Mouse (Mus musculus) left cerebral cortex, postnatal 10 days (tissue): ENCODE measurements at regions not wholly inside any gene's neighbourhood (a gene's known extent, or its start where the extent isn't known, plus 50 kb on each side); places are given as distances from the start of the nearest gene placed in this dataset.

Source experiments
- DNase-seq, 2 experiments: peaks; one replicate each; pipeline ENCODE4 v3.0.0; 2021 to 2022; ENCODE audit warnings: low spot score in 2 of 2, mixed read lengths in 1 of 2; ENCODE audit errors: extremely low spot score in 1 of 2
- intact Hi-C: fragments of 180-260 bp; cut with DNase I; formaldehyde crosslinking; loops from one replicate; pipeline ENCODE4 v1.15.1; 2025

DNA sequence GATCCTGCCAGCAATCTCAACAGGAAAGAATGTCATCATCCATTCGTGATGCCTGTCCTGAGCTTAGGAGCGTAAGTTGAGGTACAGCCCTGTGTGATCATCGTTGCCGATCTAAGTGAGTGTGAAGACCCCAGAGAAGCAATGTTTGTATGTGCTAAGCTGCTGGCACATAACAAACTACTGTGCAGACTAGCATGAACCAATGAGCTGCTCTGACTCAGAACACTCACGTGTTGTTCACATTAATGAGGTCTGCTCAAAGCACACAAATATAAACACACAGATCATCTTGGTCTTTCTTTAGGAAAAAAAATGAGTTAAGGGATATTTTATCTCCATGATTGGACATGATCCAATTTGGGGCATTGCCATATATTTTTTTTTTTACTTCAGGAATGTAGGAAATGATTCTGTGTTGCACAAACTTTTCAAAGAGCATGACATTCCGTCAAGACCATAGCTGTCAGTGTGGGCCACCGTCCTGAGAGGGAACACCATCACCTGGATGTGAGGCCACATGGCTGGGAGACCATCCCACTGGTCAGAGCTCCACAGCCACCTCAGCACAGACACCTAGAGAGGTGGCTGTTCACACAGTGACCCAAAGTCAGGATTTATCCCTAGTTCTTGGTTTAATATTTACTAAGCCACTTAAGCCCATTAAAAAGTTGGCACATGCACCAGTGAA, 121.2 kb upstream of the Il12b start:
- DNase-seq: no peak
- intact Hi-C loops: no loop called here

DNA sequence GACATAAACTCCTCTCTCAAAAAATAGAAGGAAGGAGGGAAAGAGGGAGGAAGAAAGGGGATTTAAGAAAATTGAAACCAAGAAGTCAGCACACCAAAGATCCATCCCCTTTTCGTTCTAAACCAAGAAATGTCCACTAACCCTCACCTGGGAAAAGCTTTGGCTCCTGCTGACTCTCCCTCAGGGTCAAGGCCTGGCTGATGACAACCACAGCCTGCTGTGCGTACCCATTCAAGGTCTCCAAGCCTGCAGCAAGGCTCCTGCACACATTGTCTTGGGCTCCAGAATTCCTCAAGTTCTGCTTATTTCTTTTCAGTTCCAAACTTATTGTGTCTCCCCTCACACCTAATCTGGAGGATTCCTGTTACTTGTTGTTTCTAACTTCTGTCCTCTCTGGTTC, 113.9 kb upstream of the Il12b start:
- DNase-seq: no peak
- intact Hi-C loops: no loop called here

DNA sequence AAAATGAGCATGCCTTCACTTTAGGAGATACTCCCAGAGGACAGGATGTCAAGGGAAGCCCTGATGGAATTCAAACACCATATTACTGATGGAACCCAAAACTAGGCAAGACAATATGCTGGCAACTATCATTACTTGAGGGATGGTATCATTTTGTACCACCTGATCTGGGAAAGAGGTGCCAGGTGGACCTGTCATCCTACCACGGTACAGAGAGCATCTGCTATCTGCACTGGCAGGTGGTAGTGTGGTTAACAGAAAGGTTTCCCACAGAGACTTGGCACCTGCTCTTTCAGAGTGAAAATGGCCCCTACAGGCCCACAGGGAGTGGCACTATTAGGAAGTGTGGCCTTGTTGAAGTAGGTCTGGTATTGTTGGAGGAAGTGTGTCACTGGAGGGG, 111.0 kb upstream of the Il12b start:
- intact Hi-C loops: no loop called here
- no peak for DNase-seq

DNA sequence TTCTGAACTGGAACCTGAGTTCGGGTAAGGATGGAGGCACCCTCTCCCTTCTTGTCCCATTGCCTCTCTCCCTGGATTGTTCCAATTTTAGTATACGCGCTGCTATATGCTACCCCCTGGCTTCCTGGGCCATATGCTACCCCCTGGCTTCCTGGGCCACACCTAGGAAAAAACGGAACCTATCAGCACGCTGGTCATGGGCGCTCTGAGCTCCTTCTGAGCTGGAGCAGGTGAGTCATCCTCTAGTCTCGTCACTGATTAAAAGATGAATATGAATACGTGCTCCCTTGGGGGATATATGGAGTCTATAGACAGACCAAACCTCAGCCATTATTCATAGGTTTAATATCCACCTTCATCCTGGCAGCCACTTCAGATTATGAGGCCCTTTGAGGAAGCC, 96.1 kb upstream of the Il12b start:
- no peak for DNase-seq
- intact Hi-C loops: no loop called here

DNA sequence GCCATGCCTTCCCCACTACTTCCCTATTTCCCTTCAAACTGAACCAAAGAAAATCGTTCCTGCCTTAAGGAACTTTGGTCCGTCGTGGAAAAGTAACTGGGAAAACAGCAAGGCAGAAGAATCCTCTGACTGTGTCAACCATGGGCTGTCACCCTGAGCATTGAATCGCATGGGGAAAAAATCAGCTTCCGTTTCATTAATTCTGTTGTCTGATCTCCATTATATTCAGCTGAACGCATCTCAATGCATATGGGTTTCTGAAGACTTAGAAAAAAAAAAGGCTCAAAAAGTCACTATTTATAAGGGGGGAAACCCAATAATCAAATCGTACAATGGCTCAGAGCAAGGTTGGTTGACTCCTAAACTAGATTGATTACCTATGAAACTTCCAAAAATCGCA, 83.8 kb upstream of the Il12b start:
- intact Hi-C loops: no loop called here
- no peak for DNase-seq

DNA sequence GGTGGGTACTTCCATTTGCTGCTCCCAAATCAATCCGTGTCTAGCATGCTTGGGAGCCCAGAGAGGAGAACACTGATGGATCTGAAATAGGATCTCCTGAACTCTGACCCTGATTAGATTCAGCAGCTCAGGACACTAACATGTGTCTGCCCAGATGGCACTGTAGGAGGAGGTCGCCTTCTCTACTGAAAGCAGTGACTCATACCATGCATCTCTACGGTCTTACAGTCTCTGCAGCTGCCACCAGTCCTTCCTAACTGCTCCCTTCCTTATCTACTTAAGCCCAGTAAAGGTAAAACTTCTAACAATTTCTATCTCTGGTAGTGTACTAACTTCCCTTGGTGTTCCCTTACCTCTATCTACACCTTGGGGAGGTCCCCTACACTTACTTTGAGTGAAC, 80.7 kb upstream of the Il12b start:
- no peak for DNase-seq
- intact Hi-C loops: no loop called here

DNA sequence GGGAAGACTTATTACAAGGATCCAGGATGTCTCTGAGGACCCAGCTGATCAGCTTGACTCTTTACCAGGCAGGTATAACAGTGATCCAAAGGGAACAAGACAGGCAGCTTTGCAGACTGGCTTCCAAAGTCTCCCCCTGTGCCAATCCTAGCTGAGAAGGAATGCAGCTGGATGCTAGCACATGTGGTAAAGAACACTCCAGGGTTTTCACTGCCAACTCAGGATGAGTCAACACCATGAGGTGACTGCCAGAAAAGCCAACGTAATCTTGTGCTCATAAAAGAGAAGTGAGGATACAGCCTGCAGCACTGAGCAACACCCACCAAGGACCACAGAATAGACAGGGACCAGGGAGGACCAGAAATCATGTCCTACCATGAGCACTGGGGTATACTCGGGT, 76.5 kb upstream of the Il12b start:
- intact Hi-C loops: no loop called here
- DNase-seq: no peak

DNA sequence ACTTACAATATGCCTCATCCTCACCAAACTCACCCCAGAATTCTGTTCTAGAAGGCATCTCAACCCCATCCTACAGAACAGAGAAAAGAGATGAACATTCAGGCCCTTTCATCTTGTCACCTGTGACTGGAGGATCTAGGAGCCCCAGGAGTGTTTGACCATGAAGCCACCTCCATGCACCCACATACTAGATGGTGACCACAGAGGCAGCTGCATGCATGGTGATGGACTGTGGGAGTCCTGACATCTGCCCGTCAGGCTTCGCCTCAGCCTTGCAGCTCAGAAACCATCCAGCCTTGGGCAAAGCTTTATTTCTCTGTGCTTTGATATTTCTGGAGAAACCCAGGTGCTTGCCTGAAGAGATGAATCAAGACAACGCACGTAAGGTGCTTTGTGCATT, 74.8 kb upstream of the Il12b start:
- DNase-seq: no peak
- intact Hi-C loops: no loop called here

DNA sequence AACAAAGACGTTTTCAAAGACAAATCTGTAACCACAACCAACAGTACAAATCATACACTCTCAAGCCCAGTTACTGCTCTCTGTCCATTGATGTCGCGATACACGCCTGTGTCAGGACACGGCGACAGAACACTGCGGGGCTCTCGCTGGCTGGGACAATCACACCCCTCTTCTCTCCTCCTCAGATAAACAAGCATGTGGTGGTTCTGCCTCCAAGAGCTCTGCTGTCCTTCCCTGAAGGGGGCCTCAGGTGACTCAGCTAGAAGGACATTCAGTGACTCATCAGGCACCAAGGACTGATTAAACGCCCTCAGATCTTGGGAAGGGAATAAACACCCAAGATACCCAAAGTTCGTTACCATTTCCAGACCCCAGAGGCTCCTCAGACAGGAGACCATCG, 74.3 kb upstream of the Il12b start:
- DNase-seq: no peak
- intact Hi-C loops: no loop called here

DNA sequence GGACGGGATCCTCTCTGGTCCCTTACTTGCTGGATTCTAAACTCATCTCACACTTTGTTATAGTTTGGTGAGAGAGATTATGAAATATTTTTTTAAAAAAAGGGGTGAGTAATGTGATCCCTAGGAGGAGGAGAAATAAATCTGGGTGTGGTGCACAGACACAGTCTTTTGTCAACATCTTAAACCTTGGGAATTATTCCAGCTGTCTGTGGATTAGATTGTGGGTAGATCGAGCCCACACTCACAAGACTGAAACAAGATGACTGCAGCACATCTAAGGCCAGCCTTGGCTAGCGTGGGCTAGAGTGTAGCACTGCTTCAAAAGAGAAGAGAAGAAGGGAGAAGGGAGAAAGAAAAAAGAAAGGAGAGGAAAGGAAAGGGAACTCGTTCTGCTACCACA, 70.4 kb upstream of the Il12b start:
- intact Hi-C loops: no loop called here
- DNase-seq: no peak

DNA sequence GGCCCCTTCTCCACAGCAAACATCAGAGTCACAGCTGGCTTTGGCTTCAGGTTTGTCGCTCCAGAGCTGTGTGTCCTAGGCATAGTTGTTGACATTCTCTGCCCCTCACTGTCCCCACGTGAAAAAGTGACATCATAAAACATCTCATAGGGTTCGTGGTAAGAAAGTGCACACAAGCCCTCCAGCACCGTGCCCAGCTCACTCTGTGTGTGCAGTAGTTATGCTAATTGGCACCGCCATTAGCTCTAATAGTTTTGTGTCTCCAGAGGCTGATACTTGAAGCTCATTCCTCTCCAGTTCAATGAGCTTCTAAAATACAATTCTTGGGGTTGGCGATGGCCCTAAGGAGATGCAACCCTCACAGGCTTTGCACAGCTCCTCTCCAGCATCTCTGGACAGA, 69.4 kb upstream of the Il12b start:
- intact Hi-C loops: loop anchor here (2.0 kb wide), 1 partner anchor 494 kb away; no protein-coding TSS in a partner anchor
- no peak for DNase-seq

DNA sequence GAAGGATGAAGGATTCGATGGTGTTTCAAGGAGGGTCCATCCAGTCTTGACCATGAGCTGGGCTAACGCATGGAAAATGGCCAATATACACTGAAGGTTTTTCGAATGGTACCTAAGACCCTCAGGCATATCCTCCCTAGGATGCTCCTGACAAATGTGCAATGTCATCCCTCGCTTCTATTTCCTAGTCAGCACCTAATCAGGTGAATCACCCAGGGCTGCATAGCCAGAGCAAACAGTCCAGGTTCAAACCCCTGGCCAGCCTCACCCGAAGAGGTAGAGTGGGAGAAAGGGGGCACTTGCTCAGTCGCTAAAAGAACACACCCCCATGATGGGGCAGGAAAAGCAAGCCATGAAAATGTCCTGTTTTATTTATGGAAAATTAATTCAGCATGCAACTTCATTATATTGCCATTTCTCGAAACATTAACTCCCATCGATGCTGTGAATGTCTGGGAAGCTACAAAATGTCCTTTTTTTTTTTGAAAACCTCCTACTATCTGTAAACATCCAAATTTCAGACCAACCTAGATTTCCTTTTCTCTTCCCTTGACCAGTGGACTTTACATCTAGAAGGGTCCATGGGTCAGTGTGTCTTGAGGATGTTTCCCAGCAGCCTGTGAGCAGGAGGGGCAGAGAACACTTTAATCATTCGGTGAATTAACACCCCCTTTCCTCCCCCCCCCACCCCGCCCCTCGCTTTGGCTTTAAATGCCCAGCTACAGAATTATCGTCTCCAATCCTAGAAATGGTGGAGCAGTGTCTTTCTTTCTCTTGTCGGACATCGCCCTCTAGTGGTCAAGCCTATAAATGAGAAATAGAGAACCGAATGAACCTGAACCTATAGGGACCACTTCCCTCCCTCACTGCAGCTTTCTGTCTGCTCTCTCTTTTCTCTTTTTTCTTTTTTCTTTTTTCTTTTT, 68.8 kb upstream of the Il12b start:
- intact Hi-C loops: loop anchor here (1.0 to 2.0 kb wide), 2 partner anchors 494 to 564 kb away; no protein-coding TSS in a partner anchor
- peak; percentile 51 to 83 for DNase-seq

DNA sequence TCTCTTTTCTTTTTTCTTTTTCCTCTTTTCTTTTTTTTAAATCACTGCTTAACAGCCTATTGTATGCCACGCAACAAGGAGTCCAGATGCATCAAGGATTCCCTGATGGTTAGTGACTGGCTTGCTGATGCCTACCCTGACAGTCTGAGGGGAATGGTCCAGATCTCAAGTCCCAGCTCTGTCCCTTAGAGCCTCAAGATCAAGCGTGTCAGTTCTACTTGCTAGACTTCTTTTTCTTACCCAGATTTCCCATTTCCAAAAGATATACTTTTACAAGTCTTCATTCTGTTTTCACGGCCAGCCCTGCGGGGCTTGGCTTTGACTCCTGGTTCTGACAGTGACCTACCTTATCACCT, 68.1 kb upstream of the Il12b start:
- intact Hi-C loops: loop anchor here (1.0 to 2.0 kb wide), 2 partner anchors 495 to 564 kb away; no protein-coding TSS in a partner anchor
- no peak for DNase-seq

DNA sequence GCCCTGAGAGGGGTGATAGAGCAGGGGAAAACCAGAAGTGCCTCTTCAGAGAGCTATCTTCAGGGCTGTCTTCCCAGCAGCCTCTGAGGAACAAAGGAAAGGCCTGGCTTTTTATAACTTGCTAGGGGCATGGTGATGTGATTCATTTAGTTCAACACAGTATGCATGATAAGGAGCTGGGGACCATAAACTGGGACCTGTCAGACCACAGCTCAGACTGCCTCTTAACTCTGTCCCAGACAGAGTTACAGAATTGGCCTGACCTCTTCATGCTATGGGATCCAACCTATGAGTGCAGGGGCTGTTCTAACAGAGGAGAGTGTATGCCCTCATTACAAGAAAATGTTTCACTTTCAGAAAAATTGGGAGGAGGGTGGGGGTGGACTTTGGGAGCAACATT, 59.3 kb upstream of the Il12b start:
- DNase-seq: no peak
- intact Hi-C loops: no loop called here

DNA sequence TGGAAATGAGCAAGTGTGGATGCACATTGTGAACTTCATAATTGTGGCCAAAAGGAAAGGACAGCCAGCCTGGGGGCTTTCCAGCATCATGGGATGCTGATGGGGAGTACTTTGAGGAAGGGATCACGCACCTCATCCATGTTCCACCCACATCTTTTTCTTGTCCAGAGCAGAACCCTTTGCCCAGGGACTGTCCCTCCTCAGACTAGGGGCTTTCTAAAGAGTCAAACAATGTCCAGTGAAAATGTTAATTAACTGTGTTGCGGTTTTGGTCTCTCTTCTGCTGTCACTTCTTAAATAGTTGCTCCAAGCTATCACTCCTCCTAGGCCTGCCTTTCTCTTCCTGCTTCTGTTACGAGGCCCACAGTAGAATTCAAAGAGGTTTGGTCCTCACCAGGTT, 51.6 kb upstream of the Il12b start:
- DNase-seq: no peak
- intact Hi-C loops: no loop called here

DNA sequence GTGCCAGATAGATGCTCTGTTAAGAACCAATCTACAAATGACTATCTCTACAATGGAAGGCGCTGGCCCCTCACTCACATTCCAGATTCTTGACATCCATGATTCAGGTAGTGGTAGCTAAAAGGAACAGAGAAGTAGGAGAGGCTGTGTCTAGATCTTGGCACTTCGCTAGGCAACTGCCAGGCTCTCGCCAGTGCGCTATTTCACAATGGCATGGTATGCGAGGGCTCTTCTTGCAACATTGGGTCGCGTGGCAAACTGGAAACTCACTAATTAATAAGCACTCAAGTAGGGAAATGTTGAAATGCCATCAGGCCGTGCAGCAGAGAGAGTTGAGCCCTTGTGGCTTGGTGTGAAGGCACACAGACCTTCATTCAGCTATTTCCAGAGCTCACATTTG, 50.3 kb upstream of the Il12b start:
- intact Hi-C loops: no loop called here
- DNase-seq: no peak
